Mouse (Mus musculus): Measurements from ENCODE around the gene Galnt11.
"Not testable (repeated sequence)": the region's sequence is repeated elsewhere in the genome, so short reads cannot be mapped to it uniquely, and the experiment has no call there.

Gene Galnt11

DNA sequence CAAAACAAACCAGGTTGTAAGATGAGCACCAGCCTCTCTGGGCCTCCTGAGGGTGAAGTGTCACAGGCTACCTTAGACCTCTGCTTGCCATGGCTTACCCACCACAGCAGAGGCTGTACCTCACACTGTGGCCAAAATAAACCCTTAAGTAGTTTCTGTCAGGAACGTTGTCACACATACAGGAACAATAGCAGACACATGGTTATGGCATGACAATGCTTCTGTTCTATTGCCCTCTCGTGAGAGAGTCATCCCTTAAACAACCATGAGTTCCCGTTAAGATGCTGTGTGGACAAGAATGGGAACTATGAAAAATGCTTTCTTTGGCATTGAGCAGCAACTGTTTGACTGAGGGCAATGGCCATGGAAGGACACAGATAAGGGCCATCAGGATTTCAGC is at the start of gene Galnt11:
Gene Galnt11 (plus strand): TSS at position 301 of the 400 bp plus-strand sequence.
- DNase-seq = no peak

GRCm38 (mm10) chr5:25177937-25178336 is 43.8 kb upstream of the Galnt11 start:
- DNase-seq = not testable (repeated sequence)

DNA sequence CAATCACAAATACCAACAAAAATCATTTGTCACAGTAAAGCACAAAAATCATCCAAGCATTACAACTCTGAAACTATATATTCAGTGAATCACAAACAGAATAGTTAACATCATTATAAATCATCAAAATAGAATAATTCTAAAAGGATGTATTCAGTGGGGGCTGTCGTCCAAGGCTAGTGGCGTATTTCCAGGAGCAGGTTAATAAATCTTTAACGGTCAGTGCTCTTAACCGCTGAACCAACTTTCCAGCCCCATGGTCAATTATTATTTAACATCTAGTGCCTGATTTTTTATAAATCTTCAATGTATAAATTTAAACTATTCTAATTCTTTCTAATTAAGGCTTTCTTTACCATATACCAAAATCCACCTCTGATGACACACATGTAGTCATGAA is 43.2 kb upstream of the Galnt11 start:
- not testable (repeated sequence) for DNase-seq

DNA sequence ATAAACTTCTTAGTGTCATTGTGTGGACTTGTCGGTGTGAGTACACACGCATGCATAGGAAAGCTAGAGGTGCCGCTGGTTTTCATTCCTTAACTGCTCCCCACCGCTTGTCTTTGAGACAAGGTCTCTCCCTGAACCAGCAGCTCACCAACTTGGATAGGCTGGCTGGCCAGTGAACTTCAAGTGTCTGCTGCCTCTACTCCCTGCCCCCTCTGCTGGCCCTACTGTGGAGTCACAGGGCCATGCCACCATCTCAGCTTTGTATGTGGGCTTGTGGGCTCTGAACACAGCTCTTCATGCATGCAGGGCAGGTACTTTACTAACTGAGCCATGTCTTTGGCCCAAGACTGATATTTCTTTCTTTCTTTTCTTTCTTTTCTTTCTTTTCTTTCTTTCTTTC is 42.4 kb upstream of the Galnt11 start:
- DNase-seq = no peak

GRCm38 (mm10) chr5:25179936-25180488 is 41.7 kb upstream of the Galnt11 start:
- DNase-seq = no peak

GRCm38 (mm10) chr5:25181004-25181531 is 40.6 kb upstream of the Galnt11 start, which contains the start of gene Galntl5:
TSS of gene Galntl5 (plus strand) at chr5:25181460.
- no peak for DNase-seq

GRCm38 (mm10) chr5:25183595-25183994 is 38.1 kb upstream of the Galnt11 start:
- no peak for DNase-seq

GRCm38 (mm10) chr5:25184594-25184993 is 37.1 kb upstream of the Galnt11 start:
- no peak for DNase-seq

DNA sequence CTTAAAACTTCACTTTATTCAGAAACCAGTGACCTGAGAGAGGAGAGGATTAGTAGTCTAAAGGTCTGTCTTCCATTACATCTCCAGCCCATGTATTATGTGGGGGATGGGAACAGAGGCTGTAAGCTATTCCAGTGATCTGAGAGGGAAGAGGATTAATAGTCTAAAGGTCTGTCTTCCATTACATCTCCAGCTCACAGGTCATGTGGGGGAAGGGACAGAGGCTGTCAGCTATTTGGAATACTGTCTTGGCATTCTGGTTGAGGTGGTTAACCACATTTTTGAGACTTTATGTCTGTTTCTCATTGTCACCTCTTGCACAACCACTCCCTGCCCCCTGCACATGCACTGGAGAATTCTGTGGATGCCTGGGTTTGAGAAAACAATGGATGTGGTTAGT is 34.0 kb upstream of the Galnt11 start:
- DNase-seq = no peak

GRCm38 (mm10) chr5:25188802-25189201 is 32.9 kb upstream of the Galnt11 start:
- peak; percentile 10 to 11 for DNase-seq

DNA sequence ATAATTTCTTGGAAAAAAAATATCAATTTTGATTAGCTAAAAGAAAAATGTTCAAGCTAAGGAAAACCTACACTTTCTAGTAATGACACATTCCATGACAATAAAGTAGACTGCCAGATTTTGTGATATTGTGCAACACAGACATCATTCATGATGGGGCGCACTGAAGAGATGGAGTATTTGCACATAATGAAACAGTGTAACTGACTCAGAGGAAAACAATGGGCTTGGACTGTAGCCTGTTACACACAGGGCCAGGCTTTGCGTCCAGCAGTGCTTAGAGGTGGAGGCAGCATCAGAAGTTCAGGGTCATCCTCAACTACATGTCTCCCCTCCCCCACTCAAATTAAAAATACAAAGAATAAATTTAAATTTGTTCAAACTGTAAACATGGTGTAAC is 31.2 kb upstream of the Galnt11 start:
- DNase-seq = no peak

GRCm38 (mm10) chr5:25211872-25212271 is 9.8 kb upstream of the Galnt11 start:
- no peak for DNase-seq

DNA sequence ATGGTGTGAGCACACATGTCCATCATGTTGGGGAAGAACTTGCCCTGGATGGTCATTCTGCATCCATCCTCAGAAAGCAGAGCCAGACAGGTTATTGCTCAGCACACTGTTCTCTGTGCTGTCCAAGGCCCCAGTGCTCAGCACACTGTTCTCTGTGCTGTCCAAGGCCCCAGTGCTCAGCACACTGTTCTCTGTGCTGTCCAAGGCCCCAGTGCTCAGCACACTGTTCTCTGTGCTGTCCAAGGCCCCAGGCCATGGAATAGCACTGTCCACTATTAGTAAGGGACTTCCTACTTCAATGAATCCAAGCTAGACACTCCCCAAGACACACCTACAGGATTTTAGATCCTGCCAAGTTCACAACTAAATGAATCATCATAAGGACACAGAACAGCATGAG is 8.5 kb upstream of the Galnt11 start:
- not testable (repeated sequence) for DNase-seq

DNA sequence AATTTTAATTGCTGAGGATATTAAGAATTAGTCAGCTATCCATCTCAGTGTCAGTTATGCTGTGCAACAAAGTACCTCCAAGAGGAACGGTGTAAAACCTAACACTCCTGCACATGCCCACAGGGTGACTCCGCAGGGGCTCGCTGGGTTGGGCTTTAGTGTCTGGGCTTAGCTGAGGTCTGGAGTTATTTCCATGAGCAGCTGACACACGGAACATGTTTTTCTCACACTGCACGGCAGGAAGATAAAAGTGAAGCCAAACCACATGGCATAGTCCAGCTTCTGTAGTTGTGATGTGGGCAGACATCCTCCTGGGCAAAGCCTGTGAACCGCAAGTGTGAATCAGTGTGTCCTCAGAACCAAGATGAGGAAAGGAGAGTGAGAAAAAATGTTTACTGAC is 6.7 kb upstream of the Galnt11 start:
- no peak for DNase-seq

DNA sequence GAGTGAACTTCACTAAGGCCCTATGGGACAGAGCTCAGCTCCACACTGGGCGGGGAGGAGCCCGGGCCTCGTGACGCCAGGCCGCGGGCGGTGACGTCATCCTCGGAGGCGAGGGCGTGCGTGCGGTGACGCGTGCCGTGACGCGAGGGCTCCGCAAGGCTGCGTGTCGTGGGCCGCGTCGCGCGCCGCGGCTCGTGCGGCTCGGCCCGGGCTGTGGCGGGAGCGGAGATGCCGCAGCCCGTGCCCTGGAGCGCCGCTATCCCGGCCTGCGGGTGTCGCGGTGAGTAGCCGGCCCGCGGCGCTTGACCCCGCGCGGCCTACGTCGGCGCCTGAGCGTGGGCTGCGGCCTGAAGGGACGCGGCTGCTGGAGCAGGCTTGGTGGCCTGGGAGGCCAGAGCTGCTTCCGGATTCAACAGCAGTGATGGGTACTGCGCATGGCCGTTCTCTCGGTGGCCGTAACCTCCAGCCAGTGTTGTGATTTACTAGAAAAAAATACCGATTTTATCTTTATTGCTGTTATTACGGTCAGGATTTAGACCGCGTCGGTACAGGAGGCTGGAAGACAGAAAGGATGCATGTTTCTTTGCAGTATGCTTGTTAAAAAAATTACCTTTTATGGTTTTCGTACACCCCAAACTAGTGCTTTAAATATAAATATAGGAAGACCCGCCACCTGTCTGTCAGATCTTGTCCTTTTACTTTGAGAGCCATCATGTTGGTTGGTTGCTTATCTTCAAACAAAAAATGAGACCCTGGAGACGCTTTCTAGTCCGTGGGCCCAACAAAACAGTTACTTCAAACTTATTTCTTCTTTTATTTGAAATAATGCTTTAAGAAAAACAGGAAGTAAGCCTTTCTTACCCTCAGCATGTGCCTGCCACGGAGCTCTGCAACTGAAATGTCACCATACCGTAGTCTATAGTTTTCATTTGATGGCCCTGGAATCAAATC is 1.3 kb downstream of the Galnt11 start, which contains the start of gene E130116L18Rik:
Gene E130116L18Rik (minus strand): TSS at position 402 of the 951 bp plus-strand sequence.
- peak; percentile 80 to 84 for DNase-seq

- not testable (repeated sequence) for DNase-seq
These were observed 2.7 kb downstream of the Galnt11 start for GRCm38 (mm10) chr5:25224377-25224776.

GRCm38 (mm10) chr5:25243101-25243500 is 21.4 kb downstream of the Galnt11 start:
- DNase-seq = no peak

- no peak for DNase-seq
These were observed 24.2 kb downstream of the Galnt11 start for GRCm38 (mm10) chr5:25245806-25246472.

DNA sequence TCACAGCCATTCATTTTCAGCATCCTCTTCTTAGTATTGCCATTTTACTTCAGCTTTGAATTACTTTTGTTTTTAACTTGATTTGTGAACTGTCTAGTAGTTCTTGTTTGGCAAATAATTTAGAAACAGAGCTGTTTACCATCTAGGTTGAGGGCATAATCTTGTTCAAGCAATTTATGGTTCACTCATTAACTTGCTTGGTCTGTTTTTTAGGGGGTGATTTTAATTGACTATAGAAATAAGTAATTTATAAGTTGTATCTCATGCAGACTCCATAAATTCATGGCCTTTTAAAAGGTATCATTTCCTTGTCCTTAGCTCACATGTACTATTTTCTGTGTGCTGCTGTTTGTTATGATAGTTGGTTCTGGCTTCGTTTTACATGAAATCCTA is 24.8 kb downstream of the Galnt11 start:
- DNase-seq = no peak

DNA sequence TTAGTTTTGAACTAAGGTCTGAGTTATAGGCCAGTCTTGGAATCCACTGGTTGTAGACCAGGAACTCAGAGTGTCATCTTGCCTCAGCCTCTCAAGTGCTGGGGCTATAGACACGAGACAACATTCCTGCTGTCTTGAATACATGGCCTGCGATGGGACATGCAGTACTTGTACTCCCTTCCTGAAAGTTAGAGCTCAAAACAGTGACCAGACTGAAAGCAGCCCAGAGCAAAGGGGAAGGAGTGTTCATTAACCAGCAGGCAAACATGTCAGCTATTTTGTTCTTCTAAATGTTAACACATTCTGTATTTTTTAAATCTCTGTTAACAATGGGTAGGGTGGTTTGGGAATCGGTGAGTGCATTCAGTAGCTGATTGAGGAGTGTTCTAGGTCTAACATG is 25.3 kb downstream of the Galnt11 start:
- no peak for DNase-seq

GRCm38 (mm10) chr5:25252423-25252822 is 30.7 kb downstream of the Galnt11 start:
- DNase-seq = no peak

- no peak for DNase-seq
These were observed 31.3 kb downstream of the Galnt11 start for GRCm38 (mm10) chr5:25252825-25253544.
